Mouse (Mus musculus) naive thymus-derived CD4-positive, alpha-beta T cell, adult 5 months (primary cell): ENCODE results near the gene Olfr619. TPM values are rescaled to one million over a fixed set of nuclear protein-coding genes. Genes with fewer than 3 reads are reported as not detected.

ENCODE experiments used
- polyA plus RNA-seq: library from polyadenylated mRNA; unstranded; fragments of 100-300 nt; shearing (Covaris generic); gene quantifications from one replicate; pipeline ENCODE4 v1.2.1, GENCODE M21; 2017

Olfr619 gene
- not detected for polyA plus RNA-seq

DNA sequence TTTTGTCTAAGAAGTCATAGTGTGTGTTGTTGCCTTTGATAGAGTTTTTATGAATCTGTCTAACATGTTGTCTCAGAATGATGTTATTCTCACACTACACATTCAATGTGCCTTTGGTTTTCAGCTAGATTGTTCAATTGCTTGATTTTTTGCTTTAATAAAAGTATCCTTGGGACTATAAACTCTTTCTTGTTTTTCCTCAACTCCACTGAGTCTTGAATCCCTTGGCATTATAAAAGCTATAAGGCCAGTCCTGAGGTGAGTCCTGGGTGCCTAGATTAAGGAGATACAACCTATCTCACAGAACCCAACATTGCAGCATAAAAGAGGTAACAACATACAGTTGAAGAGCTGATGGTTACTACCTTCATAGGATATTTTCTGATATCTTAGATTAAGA lies at the start of gene Olfr619:
Gene Olfr619 (plus strand): TSS at position 301 of the 400 bp plus-strand sequence.

GRCm38 (mm10) chr7:103555779-103556178 lies 44.6 kb upstream of the Olfr619 start, which contains the start of gene Olfr615:
Gene Olfr615, plus strand, starts transcription at chr7:103556079.

DNA sequence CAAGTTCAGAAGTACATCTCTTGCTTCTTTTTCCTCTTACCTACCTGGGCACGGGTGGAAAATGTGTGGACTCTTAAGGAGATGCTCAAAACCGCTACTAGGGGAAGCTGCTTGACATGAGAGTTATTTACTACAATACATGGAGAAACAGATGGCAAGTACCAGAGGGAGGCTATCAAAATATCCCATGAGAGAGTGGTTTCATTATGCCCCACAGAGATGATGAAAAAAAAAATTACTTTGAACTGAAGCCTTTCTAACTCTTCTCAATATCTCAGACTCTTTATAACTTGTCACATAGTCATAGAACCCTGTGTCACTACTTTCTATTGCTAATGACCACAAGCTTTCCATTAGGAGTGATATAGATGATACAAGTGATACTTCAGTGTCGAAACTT lies 31.3 kb upstream of the Olfr619 start, which contains the start of gene Olfr616:
Gene Olfr616 (minus strand): TSS at position 101 of the 400 bp plus-strand sequence.

DNA sequence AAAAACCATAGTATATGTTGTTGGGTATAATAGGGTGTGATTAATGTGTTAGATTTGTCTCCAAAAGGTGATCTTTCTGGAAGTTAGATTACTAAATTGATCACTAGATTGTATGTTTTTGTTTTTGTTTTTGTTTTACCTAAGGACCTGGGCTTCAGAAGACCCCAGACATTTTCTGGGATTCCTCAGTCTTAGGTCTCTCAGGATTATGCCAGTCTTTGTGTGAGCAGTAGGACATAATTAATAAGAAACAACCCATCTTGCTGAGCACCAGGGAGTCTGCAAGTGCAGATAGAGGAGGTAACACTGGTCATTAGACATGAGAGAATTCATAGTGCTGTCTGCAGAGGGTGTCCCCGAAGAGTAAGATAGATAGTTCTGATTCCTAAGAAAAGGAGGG lies 27.6 kb upstream of the Olfr619 start, which contains the start of gene Olfr617:
Gene Olfr617 (plus strand): TSS at position 301 of the 400 bp plus-strand sequence.

GRCm38 (mm10) chr7:103589803-103590202 lies 10.6 kb upstream of the Olfr619 start, which contains the start of gene Olfr618:
Gene Olfr618, plus strand, starts transcription at chr7:103590103.

GRCm38 (mm10) chr7:103612434-103612833 lies 12.1 kb downstream of the Olfr619 start, which contains the start of gene Olfr620:
Gene Olfr620, minus strand, starts transcription at chr7:103612534.

DNA sequence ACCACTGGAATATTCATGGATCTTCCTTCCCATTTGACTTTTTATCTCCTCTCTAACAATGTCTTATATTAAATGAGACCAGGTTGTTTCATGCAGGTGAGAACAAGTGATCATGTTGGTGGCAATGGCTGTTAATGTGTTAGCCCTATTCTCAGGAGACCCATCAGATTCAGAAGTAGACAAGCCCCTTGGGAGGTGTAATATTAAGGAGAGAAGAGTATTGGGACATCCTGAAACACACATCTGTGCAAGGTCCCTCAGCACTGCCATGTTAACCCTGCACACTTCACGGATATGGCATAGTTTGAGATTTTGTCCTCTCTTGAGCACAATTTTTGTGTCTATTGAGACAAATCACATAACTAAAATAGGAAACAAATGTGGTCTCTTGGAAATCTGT lies 42.2 kb downstream of the Olfr619 start, which contains the start of gene Olfr622:
Gene Olfr622 (minus strand): TSS at position 101 of the 400 bp plus-strand sequence.

Other genes with a start within 250 kb of the Olfr619 start
- not detected for gene Olfr601, start 237.9 kb upstream of the Olfr619 start, polyA plus RNA-seq
- gene Olfr603, start 214.4 kb upstream of the Olfr619 start, polyA plus RNA-seq: not detected
- not detected for gene Usp17lc, start 185.5 kb upstream of the Olfr619 start, polyA plus RNA-seq
- not detected for gene Olfr605, start 155.1 kb upstream of the Olfr619 start, polyA plus RNA-seq
- gene Olfr606, start 151.5 kb upstream of the Olfr619 start, polyA plus RNA-seq: not detected
- 0.20 TPM for gene Olfr607, start 136.4 kb upstream of the Olfr619 start, polyA plus RNA-seq
- gene Olfr608, start 130.7 kb upstream of the Olfr619 start, polyA plus RNA-seq: not detected
- not detected for gene Olfr609, start 102.5 kb upstream of the Olfr619 start, polyA plus RNA-seq
- not detected for gene Olfr610, start 88.5 kb upstream of the Olfr619 start, polyA plus RNA-seq
- not detected for gene Olfr611, start 79.7 kb upstream of the Olfr619 start, polyA plus RNA-seq
- not detected for gene Olfr612, start 57.9 kb upstream of the Olfr619 start, polyA plus RNA-seq
- 0.06 TPM for gene Olfr613, start 52.5 kb upstream of the Olfr619 start, polyA plus RNA-seq
- not detected for gene Olfr615, start 44.5 kb upstream of the Olfr619 start, polyA plus RNA-seq
- gene Olfr616, start 31.4 kb upstream of the Olfr619 start, polyA plus RNA-seq: not detected
- gene Olfr617, start 27.5 kb upstream of the Olfr619 start, polyA plus RNA-seq: not detected
- not detected for gene Olfr618, start 10.5 kb upstream of the Olfr619 start, polyA plus RNA-seq
- 0.25 TPM for gene Olfr620, start 12.0 kb downstream of the Olfr619 start, polyA plus RNA-seq
- gene Olfr622, start 42.1 kb downstream of the Olfr619 start, polyA plus RNA-seq: not detected
- gene Olfr623, start 63.1 kb downstream of the Olfr619 start, polyA plus RNA-seq: not detected
- gene Olfr624, start 70.6 kb downstream of the Olfr619 start, polyA plus RNA-seq: 0.06 TPM
- gene Olfr625-ps1, start 82.1 kb downstream of the Olfr619 start, polyA plus RNA-seq: not detected
- gene Olfr243, start 114.1 kb downstream of the Olfr619 start, polyA plus RNA-seq: not detected
- gene Olfr628, start 129.8 kb downstream of the Olfr619 start, polyA plus RNA-seq: not detected
- not detected for gene Olfr629, start 144.4 kb downstream of the Olfr619 start, polyA plus RNA-seq
- gene Olfr630, start 156.8 kb downstream of the Olfr619 start, polyA plus RNA-seq: not detected
- not detected for gene Olfr69, start 171.0 kb downstream of the Olfr619 start, polyA plus RNA-seq
- not detected for gene Olfr68, start 179.1 kb downstream of the Olfr619 start, polyA plus RNA-seq
- not detected for gene Olfr67, start 191.2 kb downstream of the Olfr619 start, polyA plus RNA-seq
- gene Hbb-bt, start 213.4 kb downstream of the Olfr619 start, polyA plus RNA-seq: not detected
- 1.2 TPM for gene Hbb-bs, start 227.5 kb downstream of the Olfr619 start, polyA plus RNA-seq
- gene Hbb-bh2, start 239.9 kb downstream of the Olfr619 start, polyA plus RNA-seq: not detected
- gene Hbb-bh1, start 242.6 kb downstream of the Olfr619 start, polyA plus RNA-seq: not detected